17 mouse cellular contexts compared by ENCODE assay signal in the genomic region with DNA sequence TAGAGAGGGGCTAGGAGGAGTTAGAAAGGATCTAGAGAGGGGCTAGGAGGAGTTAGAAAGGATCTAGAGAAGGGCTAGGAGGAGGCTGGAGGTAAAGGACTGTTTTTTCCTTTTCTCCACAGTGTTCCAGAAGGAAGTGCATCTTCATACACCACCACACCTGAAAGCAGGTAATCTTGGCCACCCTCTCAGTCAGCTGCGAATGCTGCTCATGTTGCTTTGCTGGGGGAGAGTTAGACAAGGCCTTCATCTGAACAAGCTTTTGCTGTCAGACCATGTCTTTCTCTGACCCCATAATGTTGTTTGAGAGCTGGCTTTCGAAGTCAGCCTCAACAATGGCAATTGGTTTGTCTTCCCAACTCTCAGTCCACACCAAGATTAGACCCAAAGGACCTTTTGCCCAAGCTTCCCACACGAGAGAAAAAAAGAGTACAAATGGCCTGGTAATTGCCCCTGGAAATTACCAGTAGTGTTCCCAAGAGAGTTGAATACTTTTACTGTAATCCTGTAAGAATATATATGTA. TPM values are rescaled to one million over a fixed set of nuclear protein-coding genes. Genes with fewer than 3 reads are reported as not detected.
DNase-seq lines count a peak whose midpoint lies in the region; ATAC-seq and TF ChIP-seq lines count a peak whose summit lies in the region.
"Had no signal": no experiment of that assay in that cellular context is flagged by ENCODE, and none has a peak within 500 bp of the region (broad histone marks: within the 10 kb centered on the region; RNA-seq: fewer than 3 reads in every experiment).

No protein-coding gene starts in this region.

- peak overlapping the region; percentile 73 for H3K4me2 ChIP-seq in heart, postnatal 0 days (ENCODE audit: low read depth, low read length)
- 0 out of 2 replicates have a peak overlapping the region, but pooled peaks have one; percentile 91 for H3K4me2 ChIP-seq in liver, postnatal 0 days (ENCODE audit: low read depth, low read length)
- H3K4me2 ChIP-seq: limb, embryonic 12.5 days; neural tube, embryonic 12.5 days had no signal

- H3K4me1 ChIP-seq in heart, postnatal 0 days (ENCODE audit: control insufficient read depth, insufficient read depth), result peaks cover 29% of the 10 kb centered on the region
- peaks cover 14% of the 10 kb centered on the region for H3K4me1 ChIP-seq in bone marrow macrophage, adult 2 months (ENCODE audit: control insufficient read depth, insufficient read depth, low read length)
- H3K4me1 ChIP-seq in liver, postnatal 0 days (ENCODE audit: insufficient read depth), result peaks cover 33% of the 10 kb centered on the region

- 0 out of 2 replicates have a peak overlapping the region, but pooled peaks have one; percentile 74 for H3K9ac ChIP-seq in heart, postnatal 0 days (replicated peaks; ENCODE audit: low read depth, low read length)
- 0 out of 2 replicates have a peak overlapping the region, but pooled peaks have one; percentile 76 for H3K9ac ChIP-seq in liver, postnatal 0 days (replicated peaks)
- H3K9ac ChIP-seq: forebrain, postnatal 0 days; limb, embryonic 12.5 days; neural tube, embryonic 12.5 days had no signal

- no peak for TF ChIP-seq POLR2A in bone marrow macrophage, adult 2 months (IDR thresholded peaks at IDR 0.05; ENCODE audit: borderline replicate concordance, low read depth, low read length)

- intact Hi-C loops in gastrocnemius, adult 2 months (cut with DNase I), result no loop called here

- DNase-seq in gastrocnemius, adult 2 months, result no peak
- DNase-seq in gastrocnemius, postnatal 10 days, result no peak
- no peak for DNase-seq in heart, postnatal 0 days (ENCODE audit: low spot score)
- no peak for DNase-seq in heart, adult 8-10 months (ENCODE audit: low spot score)
- no peak for DNase-seq in liver, postnatal 0 days
- DNase-seq in cerebellum, adult 9-11 months, result no peak
- no peak for DNase-seq in urinary bladder, postnatal 10 days (ENCODE audit: low spot score)
- DNase-seq: cerebellum, adult 18-20 months; forebrain, postnatal 0 days; spleen, adult 18-20 months; thymus, postnatal 25 days had no signal

- no peaks in the 10 kb centered on the region for H3K9me3 ChIP-seq in heart, postnatal 0 days (replicated peaks; ENCODE audit: control insufficient read depth, low read length)
- H3K9me3 ChIP-seq in liver, postnatal 0 days (ENCODE audit: low read length), result no peaks in the 10 kb centered on the region
- H3K9me3 ChIP-seq: embryonic facial prominence, embryonic 10.5 days; limb, embryonic 12.5 days; neural tube, embryonic 12.5 days had no signal

- TF ChIP-seq CTCF in gastrocnemius, adult 2 months (IDR thresholded peaks at IDR 0.05), result no peak
- TF ChIP-seq CTCF in heart, postnatal 0 days (IDR thresholded peaks at IDR 0.05; ENCODE audit: low read depth), result no peak
- TF ChIP-seq CTCF in bone marrow macrophage, adult 2 months (IDR thresholded peaks at IDR 0.05; ENCODE audit: low read depth, low read length), result no peak
- no peak for TF ChIP-seq CTCF in liver, postnatal 0 days (IDR thresholded peaks at IDR 0.05; ENCODE audit: low read depth)

- H3K27me3 ChIP-seq in heart, postnatal 0 days (ENCODE audit: control insufficient read depth, insufficient read depth, low read length), result no peaks in the 10 kb centered on the region
- H3K27me3 ChIP-seq in liver, postnatal 0 days (ENCODE audit: insufficient read depth, low read length), result no peaks in the 10 kb centered on the region
- H3K27me3 ChIP-seq: limb, embryonic 12.5 days; neural tube, embryonic 12.5 days had no signal

- ATAC-seq in heart, postnatal 0 days (ENCODE audit: insufficient read depth, low read depth), result no peak
- no peak for ATAC-seq in liver, postnatal 0 days
- ATAC-seq: forebrain, postnatal 0 days; hindbrain, postnatal 0 days had no signal

- 71% methylated on average over 3 of the region's 3 CpGs for WGBS in heart, postnatal 0 days
- WGBS in liver, postnatal 0 days (ENCODE audit: insufficient replicate concordance), result 84% methylated on average over 3 of the region's 3 CpGs

- H3K27ac ChIP-seq in gastrocnemius, adult 2 months, result peak overlapping the region; percentile 98
- peak overlapping the region; percentile 94 for H3K27ac ChIP-seq in heart, postnatal 0 days (ENCODE audit: low read depth)
- peak overlapping the region; percentile 49; the same call in 1 of the 2 replicates for H3K27ac ChIP-seq in bone marrow macrophage, adult 2 months (ENCODE audit: insufficient read depth, low read depth, low read length)
- H3K27ac ChIP-seq in liver, postnatal 0 days (ENCODE audit: low read depth), result no peak overlapping the region
- H3K27ac ChIP-seq: embryonic facial prominence, embryonic 10.5 days; hindbrain, postnatal 0 days; kidney, postnatal 0 days; limb, embryonic 12.5 days; neural tube, embryonic 12.5 days had no signal

- H3K36me3 ChIP-seq in heart, postnatal 0 days (replicated peaks; ENCODE audit: control insufficient read depth, insufficient read depth, low read length), result peaks cover 49% of the 10 kb centered on the region
- peaks cover 55% of the 10 kb centered on the region for H3K36me3 ChIP-seq in liver, postnatal 0 days (replicated peaks; ENCODE audit: insufficient read depth, low read length)

- TF ChIP-seq EP300 in heart, postnatal 0 days (IDR thresholded peaks at IDR 0.05; ENCODE audit: low read depth), result no peak
- TF ChIP-seq EP300 in liver, postnatal 0 days (IDR thresholded peaks at IDR 0.05; ENCODE audit: low read depth), result no peak

- peak overlapping the region; percentile 97 for H3K4me3 ChIP-seq in gastrocnemius, adult 2 months
- H3K4me3 ChIP-seq in heart, postnatal 0 days (ENCODE audit: low read depth, low read length), result 0 out of 2 replicates have a peak overlapping the region, but pooled peaks have one; percentile 74
- no peak overlapping the region for H3K4me3 ChIP-seq in bone marrow macrophage, adult 2 months (ENCODE audit: insufficient read depth, low read length)
- no peak overlapping the region for H3K4me3 ChIP-seq in liver, postnatal 0 days (ENCODE audit: low read depth, low read length)
- H3K4me3 ChIP-seq: embryonic facial prominence, embryonic 10.5 days; limb, embryonic 12.5 days; neural tube, embryonic 12.5 days had no signal

RNA-seq across cellular contexts. Expression of a gene that starts 4.8 kb away (rescaled TPM):
- total RNA-seq in gastrocnemius, adult 2 months (2021), result 10 to 100 TPM; 16.2 to 18.7 TPM
- total RNA-seq in gastrocnemius, postnatal 10 days (2021), result 10 to 100 TPM; 18.7 to 28.9 TPM
- 8.3 and 8.7 TPM in 2 replicates for total RNA-seq in heart, postnatal 0 days (2014; rRNA removed; ENCODE audit: low replicate concordance)
- 6.5 and 6.9 TPM in 2 replicates for polyA plus RNA-seq in heart, postnatal 0 days (2015; fragmentation: Nextera tagmentation; extraction: Ambion mirVana)
- total RNA-seq in heart, adult 8-10 months (2022), result 10 to 100 TPM; 17.6 to 25.5 (median 19.5) TPM
- 45.8 and 53.4 TPM in 2 replicates for polyA plus RNA-seq in bone marrow macrophage, adult 2 months (2012; ENCODE audit: insufficient read depth, insufficient read length, missing spikeins)
- polyA plus RNA-seq in liver, postnatal 0 days (2015; fragmentation: Nextera tagmentation; extraction: Ambion mirVana), result 5.3 and 5.7 TPM in 2 replicates

RNA-seq across cellular contexts. Expression of a gene that starts 17.9 kb away (rescaled TPM):
- 10 to 100 TPM; 69.0 to 71.4 TPM for total RNA-seq in gastrocnemius, adult 2 months (2021)
- total RNA-seq in gastrocnemius, postnatal 10 days (2021), result 10 to 100 TPM; 44.5 to 54.8 TPM
- total RNA-seq in heart, postnatal 0 days (2014; rRNA removed; ENCODE audit: low replicate concordance), result 48.9 and 68.9 TPM in 2 replicates
- 62.4 and 64.6 TPM in 2 replicates for polyA plus RNA-seq in heart, postnatal 0 days (2015; fragmentation: Nextera tagmentation; extraction: Ambion mirVana)
- total RNA-seq in heart, adult 8-10 months (2022), result 10 to 100 TPM; 42.1 to 48.8 (median 45.4) TPM
- polyA plus RNA-seq in bone marrow macrophage, adult 2 months (2012; ENCODE audit: insufficient read depth, insufficient read length, missing spikeins), result 29.4 and 34.9 TPM in 2 replicates
- 51.3 and 62.3 TPM in 2 replicates for polyA plus RNA-seq in liver, postnatal 0 days (2015; fragmentation: Nextera tagmentation; extraction: Ambion mirVana)

RNA-seq across cellular contexts. Expression of a gene that starts 27.5 kb away (rescaled TPM):
- total RNA-seq in gastrocnemius, adult 2 months (2021), result 10 to 100 TPM; 91.3 to 98.3 TPM
- total RNA-seq in gastrocnemius, postnatal 10 days (2021), result 100 to 1,000 TPM; 117 to 120 TPM
- total RNA-seq in heart, postnatal 0 days (2014; rRNA removed; ENCODE audit: low replicate concordance), result 175 and 197 TPM in 2 replicates
- polyA plus RNA-seq in heart, postnatal 0 days (2015; fragmentation: Nextera tagmentation; extraction: Ambion mirVana), result 149 and 154 TPM in 2 replicates
- total RNA-seq in heart, adult 8-10 months (2022), result 100 to 1,000 TPM; 143 to 151 (median 146) TPM
- polyA plus RNA-seq in bone marrow macrophage, adult 2 months (2012; ENCODE audit: insufficient read depth, insufficient read length, missing spikeins), result 119 and 121 TPM in 2 replicates
- 65.3 and 67.4 TPM in 2 replicates for polyA plus RNA-seq in liver, postnatal 0 days (2015; fragmentation: Nextera tagmentation; extraction: Ambion mirVana)

RNA-seq across cellular contexts. Expression of a gene that starts 28.1 kb away (rescaled TPM):
- total RNA-seq in gastrocnemius, adult 2 months (2021), result under 1 TPM; 0.89 to 0.99 TPM
- total RNA-seq in gastrocnemius, postnatal 10 days (2021), result 1 to 10 TPM; 1.1 to 2.3 TPM
- total RNA-seq in heart, postnatal 0 days (2014; rRNA removed; ENCODE audit: low replicate concordance), result 0.73 and 0.97 TPM in 2 replicates
- 1.4 and 1.8 TPM in 2 replicates for polyA plus RNA-seq in heart, postnatal 0 days (2015; fragmentation: Nextera tagmentation; extraction: Ambion mirVana)
- 1 to 10 TPM; 1.5 to 3.2 (median 3.0) TPM for total RNA-seq in heart, adult 8-10 months (2022)
- 131 and 146 TPM in 2 replicates for polyA plus RNA-seq in bone marrow macrophage, adult 2 months (2012; ENCODE audit: insufficient read depth, insufficient read length, missing spikeins)
- 13.5 and 14.8 TPM in 2 replicates for polyA plus RNA-seq in liver, postnatal 0 days (2015; fragmentation: Nextera tagmentation; extraction: Ambion mirVana)

RNA-seq across cellular contexts. Expression of a gene that starts 30.5 kb away (rescaled TPM):
- total RNA-seq in gastrocnemius, adult 2 months (2021), result under 1 TPM; 0.10 to 0.20 TPM
- total RNA-seq in gastrocnemius, postnatal 10 days (2021), result 1 to 10 TPM; 1.1 to 1.6 TPM
- total RNA-seq in heart, postnatal 0 days (2014; rRNA removed; ENCODE audit: low replicate concordance), result 0.12 and 0.27 TPM in 2 replicates
- polyA plus RNA-seq in heart, postnatal 0 days (2015; fragmentation: Nextera tagmentation; extraction: Ambion mirVana), result 0.11 and 0.23 TPM in 2 replicates
- total RNA-seq in heart, adult 8-10 months (2022), result 1 to 10 TPM in 2 of 4 experiments, under 1 TPM in 2; 0.54 to 1.6 (median 1.2) TPM
- polyA plus RNA-seq in bone marrow macrophage, adult 2 months (2012; ENCODE audit: insufficient read depth, insufficient read length, missing spikeins), result 2.3 and 2.5 TPM in 2 replicates
- 0.06 TPM in 2 replicates for polyA plus RNA-seq in liver, postnatal 0 days (2015; fragmentation: Nextera tagmentation; extraction: Ambion mirVana)

Comparison
In these comparisons a context has a peak if more than half of its experiments do, and no peak if none do; other contexts are left out.
1. H3K4me3 ChIP-seq: peak in gastrocnemius, adult 2 months (single experiment) and heart, postnatal 0 days (single experiment); none in bone marrow macrophage, adult 2 months (single experiment) and liver, postnatal 0 days (single experiment).